In genomic region chr15:8797015-8797414, GRCm38 (mm10) we compare ENCODE assay signal across 13 mouse cellular contexts.
DNase-seq lines count a peak whose midpoint lies in the region; ATAC-seq lines count a peak whose summit lies in the region.
"Had no signal": no experiment of that assay in that cellular context is flagged by ENCODE, and none has a peak within 500 bp of the region (broad histone marks: within the 10 kb centered on the region; RNA-seq: fewer than 3 reads in every experiment).

No protein-coding gene starts in this region.

- no peak overlapping the region for H3K4me2 ChIP-seq in kidney, embryonic 14.5 days (replicated peaks; ENCODE audit: low read depth, low read length)
- H3K4me2 ChIP-seq in neural tube, embryonic 15.5 days = no peak overlapping the region
- H3K4me2 ChIP-seq: liver, embryonic 15.5 days had no signal

- no peaks in the 10 kb centered on the region for H3K9me3 ChIP-seq in kidney, embryonic 14.5 days (ENCODE audit: control insufficient read depth, low read length)
- no peaks in the 10 kb centered on the region for H3K9me3 ChIP-seq in neural tube, embryonic 15.5 days (replicated peaks)
- H3K9me3 ChIP-seq: liver, embryonic 15.5 days had no signal

- peak; percentile 4 for DNase-seq in adrenal gland, adult 2 months
- no peak for DNase-seq in adrenal gland, adult (ENCODE audit: inconsistent age in 2 of 2, low spot score in 1 of 2)
- DNase-seq in kidney, adult 9 months = peak; percentile 32
- peak; percentile 8 for DNase-seq in neural tube, embryonic 10.5 days (ENCODE audit: extremely low spot score, low spot score)
- no peak for DNase-seq in thymus, postnatal 36 days
- DNase-seq: cerebellum, adult 11 months; layer of hippocampus, adult 9-11 months; right cerebral cortex, postnatal 4 days; thymus, postnatal 25 days had no signal

- no peak overlapping the region for H3K27ac ChIP-seq in kidney, embryonic 14.5 days (ENCODE audit: low read depth, low read length)
- H3K27ac ChIP-seq in neural tube, embryonic 15.5 days (replicated peaks) = no peak overlapping the region
- H3K27ac ChIP-seq: liver, embryonic 15.5 days had no signal

- no peak overlapping the region for H3K9ac ChIP-seq in kidney, embryonic 14.5 days (ENCODE audit: low read depth, low read length)
- no peak overlapping the region for H3K9ac ChIP-seq in neural tube, embryonic 15.5 days (replicated peaks)
- H3K9ac ChIP-seq: liver, embryonic 15.5 days had no signal

- no peaks in the 10 kb centered on the region for H3K36me3 ChIP-seq in kidney, embryonic 14.5 days (ENCODE audit: control insufficient read depth, insufficient read depth, low read length)
- no peaks in the 10 kb centered on the region for H3K36me3 ChIP-seq in neural tube, embryonic 15.5 days
- H3K36me3 ChIP-seq: liver, embryonic 15.5 days had no signal

- 0 out of 2 replicates have a peak, but pooled peaks cover 2% of the 10 kb centered on the region for H3K4me1 ChIP-seq in kidney, embryonic 14.5 days (ENCODE audit: control insufficient read depth, insufficient read depth, low read length)
- H3K4me1 ChIP-seq in neural tube, embryonic 15.5 days = no peaks in the 10 kb centered on the region
- H3K4me1 ChIP-seq: liver, embryonic 15.5 days had no signal

- no peak for ATAC-seq in kidney, embryonic 14.5 days (ENCODE audit: low FRiP score, low TSS enrichment)
- ATAC-seq in neural tube, embryonic 15.5 days (ENCODE audit: low FRiP score) = no peak
- 0 out of 2 replicates have a peak, but pooled peaks have one; percentile 41 for ATAC-seq in megakaryocyte-erythroid progenitor cell, adult 5-6 weeks (replicated peaks; ENCODE audit: low FRiP score, low TSS enrichment, poor library complexity, severe bottlenecking)

- H3K4me3 ChIP-seq in kidney, embryonic 14.5 days (ENCODE audit: low read length) = no peak overlapping the region
- H3K4me3 ChIP-seq in neural tube, embryonic 15.5 days (replicated peaks) = no peak overlapping the region
- H3K4me3 ChIP-seq: liver, embryonic 15.5 days had no signal

- WGBS in kidney, embryonic 14.5 days = 96% methylated on average over 1 of the region's 1 CpGs
- 92% methylated on average over 1 of the region's 1 CpGs for WGBS in neural tube, embryonic 15.5 days

- no peaks in the 10 kb centered on the region for H3K27me3 ChIP-seq in kidney, embryonic 14.5 days (ENCODE audit: control insufficient read depth, insufficient read depth, low read length)
- H3K27me3 ChIP-seq in neural tube, embryonic 15.5 days (replicated peaks) = no peaks in the 10 kb centered on the region
- H3K27me3 ChIP-seq: liver, embryonic 15.5 days had no signal

Comparison
In these comparisons a context has a peak if more than half of its experiments do, and no peak if none do; other contexts are left out.
1. DNase-seq: peak in adrenal gland, adult 2 months (single experiment), kidney, adult 9 months (single experiment) and neural tube, embryonic 10.5 days (single experiment); none in adrenal gland, adult (0 of 2) and thymus, postnatal 36 days (0 of 2).